Mouse (Mus musculus) bone marrow, adult 2 months (tissue): ENCODE measurements at regions not wholly inside any gene's neighbourhood (a gene's known extent, or its start where the extent isn't known, plus 50 kb on each side); places are given as distances from the start of the nearest gene placed in this dataset.

Source experiments
- H3K27ac ChIP-seq: fragments of 200-500 bp; 2 replicates; pipeline ENCODE4 v1.5.1; 2012; ENCODE audit warnings: low read depth, mild to moderate bottlenecking, control low read depth, inconsistent platforms, low read length; ENCODE audit not compliant: control insufficient read depth, poor library complexity, insufficient read depth
- H3K4me1 ChIP-seq: fragments of 200-500 bp; 2 replicates; pipeline ENCODE4 v1.6.1; 2011; ENCODE audit warnings: low read length; ENCODE audit not compliant: control insufficient read depth, insufficient read depth
- H3K4me3 ChIP-seq: fragments of 200-500 bp; replicated peaks from 2 replicates; pipeline ENCODE3; 2011; ENCODE audit warnings: mild to moderate bottlenecking, low read depth, low read length, control low read depth; ENCODE audit not compliant: control insufficient read depth
- CTCF ChIP-seq: fragments of 200-500 bp; IDR thresholded peaks from 2 replicates; pipeline ENCODE4 v1.5.1; 2011; ENCODE audit warnings: low read length, control low read depth; ENCODE audit not compliant: control insufficient read depth, insufficient read depth
- POLR2A ChIP-seq: fragments of 200-500 bp; IDR thresholded peaks from 2 replicates; pipeline ENCODE4 v1.6.1; 2011; ENCODE audit warnings: low read depth, mild to moderate bottlenecking, control low read depth, low read length, borderline replicate concordance; ENCODE audit not compliant: control insufficient read depth
- WGBS: fragments of 180-500 bp; shearing (Covaris S2); methylation state at CpG from one replicate; pipeline ENCODE4 v1.1.7; 2018; 5-methylcytosine and 5-hydroxymethylcytosine counted together

GRCm38 (mm10) chr4:105690716-105691115, 99.0 kb upstream of the Gm12728 start:
- H3K27ac ChIP-seq: no peak overlapping the region
- TF ChIP-seq POLR2A: no peak
- no peak for TF ChIP-seq CTCF

GRCm38 (mm10) chr4:105692380-105692779, 97.3 kb upstream of the Gm12728 start:
- TF ChIP-seq POLR2A: no peak
- no peak for TF ChIP-seq CTCF
- 72% methylated on average over 4 of the region's 4 CpGs for WGBS

More at GRCm38 (mm10) chr4:105690716-105691115, 99.0 kb upstream of the Gm12728 start:
- no peak overlapping the region for H3K4me3 ChIP-seq
- no peaks in the 10 kb centered on the region for H3K4me1 ChIP-seq
- WGBS: 9% methylated on average over 3 of the region's 3 CpGs

DNA sequence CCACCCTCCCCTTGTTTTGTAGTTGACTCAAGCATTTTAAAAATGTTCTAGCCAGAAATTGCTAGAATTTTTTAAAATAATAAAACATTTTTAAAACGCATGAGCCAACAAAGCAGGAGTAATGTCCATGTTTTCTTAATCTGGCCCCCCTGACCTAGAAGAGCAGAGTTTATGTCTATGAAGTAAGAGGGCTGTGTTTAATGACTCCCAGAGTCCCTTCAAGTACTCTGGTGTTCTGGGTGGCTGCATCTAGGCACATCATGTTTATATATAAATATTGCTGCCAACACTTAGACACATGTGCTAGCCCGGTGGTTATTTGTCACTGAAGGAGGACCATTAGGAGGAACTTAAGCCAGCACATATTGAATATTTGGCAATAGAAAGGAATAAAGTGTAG, 93.8 kb upstream of the Gm12728 start:
- 84% methylated on average over 2 of the region's 2 CpGs for WGBS
- no peak overlapping the region for H3K27ac ChIP-seq
- no peak overlapping the region for H3K4me3 ChIP-seq
- no peaks in the 10 kb centered on the region for H3K4me1 ChIP-seq
- no peak for TF ChIP-seq CTCF
- TF ChIP-seq POLR2A: no peak

More at GRCm38 (mm10) chr4:105692380-105692779, 97.3 kb upstream of the Gm12728 start:
- Histone ChIP-seq H3K4me3 (no peak overlapping the region), H3K27ac (no peak overlapping the region), H3K4me1 (no peaks in the 10 kb centered on the region)

DNA sequence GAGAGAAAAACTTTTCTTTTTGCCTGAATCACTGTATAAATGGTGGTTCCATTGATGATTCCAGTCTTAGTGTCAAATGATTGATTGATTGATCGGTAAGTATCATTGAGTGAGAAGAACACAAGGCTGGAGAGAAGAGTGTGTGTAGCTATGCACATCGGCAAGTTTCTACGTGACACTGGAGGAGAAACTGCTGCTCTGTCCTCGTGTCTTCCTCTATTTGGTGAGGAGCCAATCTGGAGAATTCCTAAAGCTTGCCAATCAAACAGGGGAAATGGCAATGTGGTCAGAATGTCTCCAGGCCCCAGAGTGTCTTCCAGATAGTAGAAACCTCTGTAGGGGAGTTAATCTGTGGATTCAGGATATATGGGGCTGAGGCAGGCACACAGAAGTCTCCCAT, 92.5 kb upstream of the Gm12728 start:
- 78% methylated on average over 4 of the region's 4 CpGs for WGBS
- H3K27ac ChIP-seq: no peak overlapping the region
- no peaks in the 10 kb centered on the region for H3K4me1 ChIP-seq
- TF ChIP-seq POLR2A (no peak), CTCF (no peak)
- H3K4me3 ChIP-seq: no peak overlapping the region

DNA sequence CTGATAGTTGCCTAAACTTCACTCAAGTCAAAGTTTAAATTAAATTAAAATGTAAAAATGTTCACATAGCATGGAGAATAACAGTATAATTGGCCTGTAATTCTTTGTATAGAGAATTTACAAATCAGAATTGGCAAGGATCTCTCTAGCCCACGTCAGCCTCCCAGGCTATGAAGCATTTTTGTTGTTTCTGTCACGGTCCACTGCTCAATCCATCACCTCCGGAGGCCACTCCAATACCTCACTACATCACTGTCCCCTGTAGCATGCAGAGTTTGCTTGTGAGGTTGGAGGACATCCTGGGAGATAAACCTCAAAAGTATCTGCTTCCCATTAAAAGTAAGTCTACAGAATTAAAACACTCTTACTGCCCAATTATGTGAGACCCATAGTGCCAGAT, 87.6 kb upstream of the Gm12728 start:
- H3K27ac ChIP-seq: no peak overlapping the region
- WGBS: 69% methylated on average over 3 of the region's 3 CpGs
- no peak overlapping the region for H3K4me3 ChIP-seq
- TF ChIP-seq CTCF (no peak), POLR2A (no peak)
- H3K4me1 ChIP-seq: no peaks in the 10 kb centered on the region

DNA sequence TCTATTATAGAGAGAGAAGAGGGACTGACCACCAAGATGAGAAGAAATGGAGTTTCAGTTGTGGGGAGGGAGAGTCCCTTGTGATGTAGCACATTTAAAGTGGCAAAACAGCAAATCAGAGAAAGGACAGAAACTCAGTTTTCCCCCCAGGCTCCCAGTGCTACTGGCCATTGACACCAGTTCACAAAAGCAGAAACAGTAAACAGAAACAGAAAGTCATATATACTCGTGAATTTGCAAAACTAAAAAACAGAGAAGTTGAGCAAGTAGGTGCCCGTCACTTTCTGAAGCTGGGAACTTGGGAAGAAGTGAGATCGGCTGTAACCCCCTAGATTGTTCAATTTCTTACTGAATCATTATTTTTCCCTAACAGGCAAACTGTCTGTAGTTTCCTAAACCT, 86.3 kb upstream of the Gm12728 start:
- WGBS: 10% methylated on average over 3 of the region's 3 CpGs
- no peaks in the 10 kb centered on the region for H3K4me1 ChIP-seq
- TF ChIP-seq POLR2A: no peak
- TF ChIP-seq CTCF: no peak
- H3K4me3 ChIP-seq: no peak overlapping the region
- H3K27ac ChIP-seq: no peak overlapping the region

DNA sequence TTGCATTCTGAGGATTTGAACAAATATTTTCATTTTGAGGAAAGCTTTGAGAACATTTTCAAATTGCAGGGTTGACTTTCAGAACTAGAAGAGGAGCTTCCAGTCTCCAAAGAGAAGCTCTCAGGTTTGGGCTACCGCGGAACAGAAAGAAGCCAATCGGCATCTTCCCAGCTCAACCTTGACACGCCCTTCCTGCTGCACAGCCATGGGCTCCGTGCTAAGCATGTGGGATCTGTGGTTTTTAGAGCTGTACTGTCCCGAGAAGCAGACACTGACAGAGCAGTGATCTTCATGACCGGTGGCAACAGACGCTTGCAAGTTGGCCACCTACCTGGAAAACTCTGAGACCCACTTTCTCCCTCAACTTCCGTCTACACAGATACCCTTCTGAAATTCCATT, 85.4 kb upstream of the Gm12728 start:
- TF ChIP-seq CTCF (no peak), POLR2A (no peak)
- Histone ChIP-seq H3K4me3 (no peak overlapping the region), H3K27ac (no peak overlapping the region), H3K4me1 (no peaks in the 10 kb centered on the region)
- WGBS: 46% methylated on average over 9 of the region's 9 CpGs

GRCm38 (mm10) chr4:105705996-105706395, 83.7 kb upstream of the Gm12728 start:
- Histone ChIP-seq H3K27ac (no peak overlapping the region), H3K4me3 (no peak overlapping the region), H3K4me1 (no peaks in the 10 kb centered on the region)
- 51% methylated on average over 6 of the region's 6 CpGs for WGBS
- no peak for TF ChIP-seq POLR2A
- TF ChIP-seq CTCF: no peak

DNA sequence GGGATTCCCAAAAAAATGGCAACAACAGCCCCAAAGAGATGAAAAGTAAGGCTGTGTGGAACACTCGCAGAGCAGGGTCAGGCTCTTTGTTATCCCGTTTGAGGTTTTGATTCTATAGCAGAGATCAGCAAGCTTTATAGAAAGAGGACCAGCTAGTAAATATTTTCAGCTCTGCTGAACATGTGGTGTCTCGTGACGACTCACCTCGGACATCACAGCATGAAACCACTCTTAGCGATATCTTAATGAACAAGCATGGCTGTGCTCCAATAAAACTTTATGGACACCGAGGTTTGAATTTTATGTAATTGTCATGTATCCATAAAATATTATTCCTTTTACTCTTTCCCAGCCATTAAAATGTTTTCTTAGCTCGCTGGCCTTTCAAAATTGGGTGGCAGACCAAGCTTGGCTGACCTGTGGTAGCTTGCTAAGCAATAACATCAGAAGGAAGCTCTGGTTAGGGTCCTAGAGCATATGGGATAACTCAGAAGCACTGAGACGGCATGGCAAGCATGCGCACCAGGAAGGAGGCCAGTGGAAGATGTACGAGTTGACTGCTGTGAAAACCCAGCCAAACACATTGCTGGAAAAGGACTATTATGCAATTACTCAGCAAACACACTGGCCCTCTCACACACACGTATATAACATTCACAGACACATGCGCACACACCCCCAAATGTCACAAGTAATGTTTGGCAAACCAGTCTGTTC, 81.4 kb upstream of the Gm12728 start:
- WGBS: 81% methylated on average over 13 of the region's 13 CpGs
- no peak overlapping the region for H3K27ac ChIP-seq
- TF ChIP-seq POLR2A: no peak
- no peak for TF ChIP-seq CTCF
- H3K4me3 ChIP-seq: no peak overlapping the region
- H3K4me1 ChIP-seq: no peaks in the 10 kb centered on the region

DNA sequence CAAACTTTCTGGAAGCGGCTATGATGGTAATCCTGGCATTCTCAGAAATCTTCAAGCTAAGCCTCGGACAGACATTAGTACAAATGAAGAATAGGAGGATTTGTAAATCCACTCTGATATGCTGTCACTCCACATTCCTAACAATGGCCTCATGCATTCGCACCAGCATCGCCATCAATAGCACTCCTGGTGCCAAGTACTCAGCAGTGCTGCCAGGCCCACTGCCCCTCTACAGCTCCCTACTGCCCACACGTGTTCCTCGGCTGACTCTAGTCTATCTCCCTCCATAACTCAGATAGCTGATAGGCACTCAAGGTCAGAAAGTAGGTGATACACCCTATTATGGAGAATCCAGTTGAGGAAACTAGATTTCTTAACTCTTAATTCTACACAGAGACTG, 75.7 kb upstream of the Gm12728 start:
- TF ChIP-seq CTCF: no peak
- TF ChIP-seq POLR2A: no peak
- Histone ChIP-seq H3K4me3 (no peak overlapping the region), H3K4me1 (no peaks in the 10 kb centered on the region), H3K27ac (no peak overlapping the region)
- WGBS: 86% methylated on average over 6 of the region's 6 CpGs
